Mouse (Mus musculus) ES-Bruce4 (cell line): ENCODE measurements at regions not wholly inside any gene's neighbourhood (a gene's known extent, or its start where the extent isn't known, plus 50 kb on each side); places are given as distances from the start of the nearest gene placed in this dataset.

Source experiments
- H3K27ac ChIP-seq: 2 replicates; pipeline ENCODE4 v1.5.1; 2012; ENCODE audit warnings: low read length, inconsistent platforms; ENCODE audit not compliant: insufficient read depth
- H3K27me3 ChIP-seq: 2 replicates; pipeline ENCODE4 v1.6.1; 2012; ENCODE audit warnings: mild to moderate bottlenecking, low read length, inconsistent platforms; ENCODE audit not compliant: control insufficient read depth, poor library complexity, insufficient read depth, severe bottlenecking
- H3K36me3 ChIP-seq: 2 replicates; pipeline ENCODE4 v1.6.1; 2012; ENCODE audit warnings: inconsistent platforms, mild to moderate bottlenecking, low read length, moderate library complexity; ENCODE audit not compliant: control insufficient read depth, poor library complexity, insufficient read depth, severe bottlenecking
- H3K4me1 ChIP-seq: one replicate; pipeline ENCODE4 v1.8.1; 2011; ENCODE audit warnings: low read length; ENCODE audit not compliant: control insufficient read depth, insufficient read depth
- H3K4me3 ChIP-seq: 2 replicates; pipeline ENCODE4 v1.5.1; 2011; ENCODE audit warnings: low read depth, mild to moderate bottlenecking, low read length
- H3K9ac ChIP-seq: 2 replicates; pipeline ENCODE4 v1.6.1; 2012; ENCODE audit warnings: low read depth, mild to moderate bottlenecking, inconsistent platforms; ENCODE audit not compliant: poor library complexity, severe bottlenecking
- H3K9me3 ChIP-seq: replicated peaks from 2 replicates; pipeline ENCODE4 v1.6.1; 2012; ENCODE audit warnings: mild to moderate bottlenecking, low read length, inconsistent platforms; ENCODE audit not compliant: control insufficient read depth, poor library complexity, insufficient read depth, severe bottlenecking
- CTCF ChIP-seq: IDR thresholded peaks from one replicate; pipeline ENCODE4 v1.8.1; 2011; ENCODE audit warnings: low read depth, low read length
- EP300 ChIP-seq: IDR thresholded peaks from 2 replicates; pipeline ENCODE4 v1.6.1; 2011; ENCODE audit warnings: low read depth, low read length; ENCODE audit not compliant: insufficient read depth
- POLR2A ChIP-seq: IDR thresholded peaks from one replicate; pipeline ENCODE4 v1.8.1; 2011; ENCODE audit warnings: low read length; ENCODE audit not compliant: insufficient read depth

DNA sequence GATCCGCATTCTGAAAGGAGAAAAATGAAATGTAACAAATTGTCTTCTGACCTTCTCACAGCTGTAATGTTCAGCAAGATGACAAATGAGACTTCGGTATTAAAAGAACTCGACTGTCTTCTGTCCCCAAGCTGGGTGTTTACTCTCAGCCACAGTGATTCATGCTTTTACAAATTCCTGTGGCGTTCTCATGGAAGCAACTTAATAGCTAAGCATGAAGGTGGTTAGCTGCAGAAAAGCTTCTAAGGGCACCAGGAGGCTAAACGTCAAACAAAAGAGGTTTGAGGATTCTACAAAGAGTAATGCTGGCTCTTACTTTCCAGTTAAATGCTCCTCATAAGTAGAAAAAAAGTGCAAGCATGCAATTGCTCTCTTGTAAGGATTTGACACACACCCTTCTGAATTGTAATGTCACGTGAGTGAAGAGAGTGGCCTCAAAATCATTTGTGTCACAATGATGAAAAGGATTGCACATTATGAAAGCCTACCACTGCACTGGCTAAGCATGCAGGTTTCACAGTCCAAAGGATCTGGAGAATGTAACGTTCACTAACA is 543.8 kb upstream of the Negr1 start:
- H3K9ac ChIP-seq = no peak overlapping the region
- no peaks in the 10 kb centered on the region for H3K27me3 ChIP-seq
- TF ChIP-seq CTCF = no peak
- no peak for TF ChIP-seq EP300
- TF ChIP-seq POLR2A = no peak

DNA sequence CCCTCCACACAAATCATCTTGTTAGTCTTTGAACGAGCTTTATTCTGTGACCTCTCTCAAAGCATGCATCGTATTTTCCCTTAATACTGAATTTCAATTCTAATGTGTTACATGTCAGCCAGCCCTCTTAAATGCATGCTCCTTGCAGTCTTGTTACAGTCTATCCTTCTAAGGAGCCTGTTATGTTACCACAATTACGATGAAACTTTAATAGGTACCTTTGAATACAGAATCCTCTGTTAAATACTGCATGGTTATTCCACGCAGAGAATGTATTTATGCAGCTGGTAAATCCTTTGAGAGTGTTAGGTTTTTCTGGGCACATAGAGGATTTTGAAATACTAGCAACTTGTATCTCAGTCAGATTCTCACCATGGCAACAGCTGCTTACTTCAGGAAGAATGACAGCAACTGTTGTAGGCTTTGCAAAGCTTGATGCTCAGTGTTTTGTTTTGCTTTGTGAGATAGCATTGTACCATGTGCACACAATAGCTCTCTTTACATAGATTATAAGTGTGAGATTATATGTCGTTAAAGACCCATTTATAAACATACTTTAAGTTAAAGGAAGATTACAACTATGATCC is 532.9 kb upstream of the Negr1 start:
- H3K27ac ChIP-seq = no peak overlapping the region
- TF ChIP-seq EP300 = no peak
- TF ChIP-seq CTCF = no peak
- TF ChIP-seq POLR2A = no peak
- no peaks in the 10 kb centered on the region for H3K36me3 ChIP-seq
- H3K4me1 ChIP-seq = no peaks in the 10 kb centered on the region
- no peaks in the 10 kb centered on the region for H3K9me3 ChIP-seq
- no peak overlapping the region for H3K4me3 ChIP-seq
- no peaks in the 10 kb centered on the region for H3K27me3 ChIP-seq
- H3K9ac ChIP-seq = no peak overlapping the region

More for the DNA sequence above, 543.8 kb upstream of the Negr1 start:
- no peaks in the 10 kb centered on the region for H3K36me3 ChIP-seq
- H3K4me3 ChIP-seq = no peak overlapping the region
- H3K27ac ChIP-seq = no peak overlapping the region
- no peaks in the 10 kb centered on the region for H3K4me1 ChIP-seq
- H3K9me3 ChIP-seq = no peaks in the 10 kb centered on the region

GRCm38 (mm10) chr3:156070257-156070656 is 491.3 kb upstream of the Negr1 start:
- TF ChIP-seq CTCF (no peak), POLR2A (no peak), EP300 (no peak)
- no peaks in the 10 kb centered on the region for H3K36me3 ChIP-seq
- H3K4me1 ChIP-seq = no peaks in the 10 kb centered on the region
- H3K27me3 ChIP-seq = no peaks in the 10 kb centered on the region
- H3K27ac ChIP-seq = no peak overlapping the region
- no peak overlapping the region for H3K4me3 ChIP-seq
- no peak overlapping the region for H3K9ac ChIP-seq
- no peaks in the 10 kb centered on the region for H3K9me3 ChIP-seq

- no peak for TF ChIP-seq EP300
- TF ChIP-seq POLR2A = no peak
- TF ChIP-seq CTCF = no peak
- H3K9me3 ChIP-seq = no peaks in the 10 kb centered on the region
- H3K4me3 ChIP-seq = no peak overlapping the region
- H3K9ac ChIP-seq = no peak overlapping the region
- H3K4me1 ChIP-seq = no peaks in the 10 kb centered on the region
- H3K36me3 ChIP-seq = no peaks in the 10 kb centered on the region
- H3K27me3 ChIP-seq = no peaks in the 10 kb centered on the region
- H3K27ac ChIP-seq = no peak overlapping the region
Measured at GRCm38 (mm10) chr3:156082268-156082667, 479.3 kb upstream of the Negr1 start.

DNA sequence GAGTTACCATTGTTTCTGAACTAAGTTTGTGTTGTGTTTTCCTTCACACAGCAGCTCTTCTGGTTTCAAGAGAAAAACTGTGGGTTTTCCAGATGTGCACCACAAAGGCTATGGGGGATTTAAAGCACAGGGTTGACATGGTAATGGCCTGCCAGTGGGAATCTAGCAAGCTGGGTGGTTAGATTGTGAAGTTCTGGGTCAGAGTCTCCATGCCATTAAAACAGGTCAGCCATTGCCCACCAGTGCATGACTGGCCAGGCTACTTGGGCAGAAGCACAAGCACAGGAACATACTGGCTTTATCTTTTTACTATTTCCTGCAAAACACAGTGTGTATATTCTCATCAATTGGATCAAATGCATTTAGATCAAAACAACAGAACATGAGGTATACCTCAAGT is 467.9 kb upstream of the Negr1 start:
- no peak overlapping the region for H3K4me3 ChIP-seq
- no peak overlapping the region for H3K9ac ChIP-seq
- TF ChIP-seq CTCF (no peak), POLR2A (no peak), EP300 (no peak)
- no peaks in the 10 kb centered on the region for H3K36me3 ChIP-seq
- no peak overlapping the region for H3K27ac ChIP-seq
- H3K9me3 ChIP-seq = no peaks in the 10 kb centered on the region
- H3K4me1 ChIP-seq = no peaks in the 10 kb centered on the region
- H3K27me3 ChIP-seq = no peaks in the 10 kb centered on the region

GRCm38 (mm10) chr3:156094990-156095389 is 466.6 kb upstream of the Negr1 start:
- TF ChIP-seq CTCF (no peak), POLR2A (no peak), EP300 (no peak)
- H3K9me3 ChIP-seq = no peaks in the 10 kb centered on the region
- H3K27me3 ChIP-seq = no peaks in the 10 kb centered on the region
- no peak overlapping the region for H3K4me3 ChIP-seq
- no peaks in the 10 kb centered on the region for H3K36me3 ChIP-seq
- no peak overlapping the region for H3K9ac ChIP-seq
- no peak overlapping the region for H3K27ac ChIP-seq
- no peaks in the 10 kb centered on the region for H3K4me1 ChIP-seq
